Mouse (Mus musculus) frontal cortex, adult (tissue): ENCODE results near the gene Mfsd2b.
"Not testable (repeated sequence)": the region's sequence is repeated elsewhere in the genome, so short reads cannot be mapped to it uniquely, and the experiment has no call there.

Experiments used
- ATAC-seq: cut with Nextera tagmentation; 2 replicates; pipeline ENCODE4 v1.9.2; 2017; ENCODE audit warnings: mild to moderate bottlenecking, moderate library complexity, mixed read lengths; ENCODE audit not compliant: low TSS enrichment

Mfsd2b gene

GRCm38 (mm10) chr12:4874161-4874927 lies at the start of gene Mfsd2b:
Gene Mfsd2b, minus strand, starts transcription at chr12:4874359.
- ATAC-seq = peak; percentile 66

GRCm38 (mm10) chr12:4917805-4918591 lies 43.8 kb upstream of the Mfsd2b start:
- ATAC-seq = peak; percentile 60

- peak; percentile 92 for ATAC-seq
These were observed 43.0 kb upstream of the Mfsd2b start, which contains the start of gene Atad2b for GRCm38 (mm10) chr12:4916994-4917804. Gene Atad2b, plus strand, starts transcription at chr12:4917353.

- no peak for ATAC-seq
These were observed 40.8 kb upstream of the Mfsd2b start for GRCm38 (mm10) chr12:4914944-4915343.

- ATAC-seq = no peak
These were observed 40.3 kb upstream of the Mfsd2b start for GRCm38 (mm10) chr12:4914441-4914840.

- no peak for ATAC-seq
These were observed 37.6 kb upstream of the Mfsd2b start for GRCm38 (mm10) chr12:4911716-4912115.

- ATAC-seq = not testable (repeated sequence)
These were observed 36.3 kb upstream of the Mfsd2b start for GRCm38 (mm10) chr12:4910496-4910895.

- ATAC-seq = no peak
These were observed 34.2 kb upstream of the Mfsd2b start for GRCm38 (mm10) chr12:4908391-4908790.

GRCm38 (mm10) chr12:4906951-4907906 lies 33.1 kb upstream of the Mfsd2b start, which contains the start of gene Ubxn2a:
Gene Ubxn2a, minus strand, starts transcription at chr12:4907705.
- peak; percentile 94 for ATAC-seq

GRCm38 (mm10) chr12:4906476-4906875 lies 32.3 kb upstream of the Mfsd2b start:
- ATAC-seq = no peak

- ATAC-seq = no peak
These were observed 31.8 kb upstream of the Mfsd2b start for GRCm38 (mm10) chr12:4905946-4906345.

- ATAC-seq = no peak
These were observed 23.9 kb upstream of the Mfsd2b start for GRCm38 (mm10) chr12:4898024-4898423.

- no peak for ATAC-seq
These were observed 15.7 kb upstream of the Mfsd2b start for GRCm38 (mm10) chr12:4889891-4890290.

GRCm38 (mm10) chr12:4889251-4889650 lies 15.1 kb upstream of the Mfsd2b start:
- no peak for ATAC-seq

GRCm38 (mm10) chr12:4888739-4889138 lies 14.6 kb upstream of the Mfsd2b start:
- no peak for ATAC-seq

- not testable (repeated sequence) for ATAC-seq
These were observed 12.4 kb upstream of the Mfsd2b start for GRCm38 (mm10) chr12:4886581-4886980.

- ATAC-seq = no peak
These were observed 10.9 kb upstream of the Mfsd2b start for GRCm38 (mm10) chr12:4885062-4885461.

GRCm38 (mm10) chr12:4882086-4882485 lies 7.9 kb upstream of the Mfsd2b start:
- ATAC-seq = no peak

- ATAC-seq = no peak
These were observed 4.9 kb upstream of the Mfsd2b start for GRCm38 (mm10) chr12:4879048-4879447.

GRCm38 (mm10) chr12:4878296-4878783 lies 4.2 kb upstream of the Mfsd2b start:
- no peak for ATAC-seq

GRCm38 (mm10) chr12:4875623-4876022 lies 1.5 kb upstream of the Mfsd2b start:
- ATAC-seq = no peak
